Mouse (Mus musculus): ENCODE results near the gene Lypd5.

DNA sequence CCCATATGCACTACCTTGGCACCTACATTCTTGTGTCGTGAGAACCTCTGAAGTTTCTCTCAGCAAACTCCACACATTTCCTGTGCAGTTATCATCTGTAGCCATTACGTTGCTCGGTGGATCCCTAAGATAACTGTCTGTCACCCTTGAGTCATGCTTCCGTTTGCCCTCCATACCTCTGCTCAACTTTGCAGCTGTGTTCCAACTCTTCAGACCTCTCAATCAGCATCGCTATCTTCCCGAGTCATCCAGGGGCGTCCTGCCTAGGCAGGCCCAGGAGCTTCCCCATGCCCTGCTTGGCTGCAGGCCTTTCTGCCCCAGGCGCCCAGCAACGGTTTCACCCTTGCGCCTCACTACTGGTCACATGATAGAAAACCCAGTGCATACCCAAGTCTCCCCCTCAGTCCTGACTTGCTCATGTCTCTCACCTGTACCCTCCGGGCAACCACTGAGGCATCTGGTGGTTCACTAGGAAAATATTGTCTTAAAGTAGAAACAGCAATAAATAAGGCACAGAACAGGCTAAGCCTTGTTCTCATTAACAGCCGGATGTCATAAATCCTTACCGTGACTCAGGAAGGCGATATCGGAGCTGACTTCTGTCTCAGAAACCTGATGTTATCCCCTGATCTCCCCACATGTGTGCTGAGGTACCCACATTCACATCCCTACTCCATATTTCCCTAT, 45.6 kb downstream of the Lypd5 start:
- no peak for TF ChIP-seq GATA1 (IDR thresholded peaks at IDR 0.05; ENCODE audit: borderline replicate concordance, low read length)
- TF ChIP-seq FLI1 (IDR thresholded peaks at IDR 0.05; ENCODE audit: low read length): no peak
